Mouse (Mus musculus): ENCODE data around the gene Neurl1a.

The Neurl1a gene

GRCm38 (mm10) chr19:47216766-47217165 lies 38.1 kb downstream of the Neurl1a start:
- DNase-seq = no peak

- no peak for DNase-seq
Observed at GRCm38 (mm10) chr19:47219622-47220021, 41.0 kb downstream of the Neurl1a start.

- DNase-seq = no peak
Observed at GRCm38 (mm10) chr19:47220232-47220631, 41.6 kb downstream of the Neurl1a start.

- DNase-seq = no peak
Observed at GRCm38 (mm10) chr19:47221006-47221405, 42.4 kb downstream of the Neurl1a start.

GRCm38 (mm10) chr19:47221500-47222153 lies 43.0 kb downstream of the Neurl1a start:
- no peak for DNase-seq

GRCm38 (mm10) chr19:47222154-47222840 lies 43.7 kb downstream of the Neurl1a start:
- DNase-seq = no peak

GRCm38 (mm10) chr19:47222841-47223557 lies 44.4 kb downstream of the Neurl1a start:
- DNase-seq = no peak

GRCm38 (mm10) chr19:47224743-47225142 lies 46.1 kb downstream of the Neurl1a start:
- peak; percentile 24 for DNase-seq

- no peak for DNase-seq
Observed at GRCm38 (mm10) chr19:47225791-47226190, 47.2 kb downstream of the Neurl1a start.

- peak; percentile 18 for DNase-seq
Observed at GRCm38 (mm10) chr19:47228725-47229252, 50.2 kb downstream of the Neurl1a start.

- DNase-seq = no peak
Observed at GRCm38 (mm10) chr19:47229461-47229860, 50.8 kb downstream of the Neurl1a start.

GRCm38 (mm10) chr19:47230082-47230481 lies 51.5 kb downstream of the Neurl1a start:
- DNase-seq = no peak

GRCm38 (mm10) chr19:47230682-47231081 lies 52.1 kb downstream of the Neurl1a start:
- no peak for DNase-seq

GRCm38 (mm10) chr19:47231389-47231788 lies 52.8 kb downstream of the Neurl1a start:
- DNase-seq = no peak

GRCm38 (mm10) chr19:47232077-47232865 lies 53.7 kb downstream of the Neurl1a start:
- no peak for DNase-seq

- no peak for DNase-seq
Observed at GRCm38 (mm10) chr19:47233087-47233486, 54.5 kb downstream of the Neurl1a start.

- no peak for DNase-seq
Observed at GRCm38 (mm10) chr19:47240076-47240475, 61.5 kb downstream of the Neurl1a start.

GRCm38 (mm10) chr19:47240957-47241356 lies 62.3 kb downstream of the Neurl1a start:
- no peak for DNase-seq

GRCm38 (mm10) chr19:47242227-47242626 lies 63.6 kb downstream of the Neurl1a start:
- no peak for DNase-seq

GRCm38 (mm10) chr19:47245512-47245911 lies 66.9 kb downstream of the Neurl1a start:
- DNase-seq = no peak

GRCm38 (mm10) chr19:47247791-47248190 lies 69.2 kb downstream of the Neurl1a start:
- peak; percentile 83 for DNase-seq

- peak; percentile 17 for DNase-seq
Observed at GRCm38 (mm10) chr19:47248296-47248695, 69.7 kb downstream of the Neurl1a start.

Measured in kidney, adult 9 months (tissue).